Mouse (Mus musculus) cerebellum, adult 2 months (tissue): ENCODE data around the gene Grk4.

Source experiments
- CTCF ChIP-seq: fragments of 200-500 bp; IDR thresholded peaks from 2 replicates; pipeline ENCODE4 v1.5.1; 2011; ENCODE audit warnings: low read depth, mild to moderate bottlenecking, control low read depth, low read length, moderate library complexity, borderline replicate concordance; ENCODE audit not compliant: insufficient read depth
- POLR2A ChIP-seq: fragments of 200-500 bp; IDR thresholded peaks from 2 replicates; pipeline ENCODE4 v1.6.1; 2011; ENCODE audit warnings: low read length, control low read depth, borderline replicate concordance; ENCODE audit not compliant: insufficient read depth

- TF ChIP-seq CTCF (no peak), POLR2A (no peak)
These were observed 100.8 kb downstream of the Grk4 start for GRCm38 (mm10) chr5:34760850-34761508.
